ENCODE assay signal across 19 mouse cellular contexts in the genomic region with DNA sequence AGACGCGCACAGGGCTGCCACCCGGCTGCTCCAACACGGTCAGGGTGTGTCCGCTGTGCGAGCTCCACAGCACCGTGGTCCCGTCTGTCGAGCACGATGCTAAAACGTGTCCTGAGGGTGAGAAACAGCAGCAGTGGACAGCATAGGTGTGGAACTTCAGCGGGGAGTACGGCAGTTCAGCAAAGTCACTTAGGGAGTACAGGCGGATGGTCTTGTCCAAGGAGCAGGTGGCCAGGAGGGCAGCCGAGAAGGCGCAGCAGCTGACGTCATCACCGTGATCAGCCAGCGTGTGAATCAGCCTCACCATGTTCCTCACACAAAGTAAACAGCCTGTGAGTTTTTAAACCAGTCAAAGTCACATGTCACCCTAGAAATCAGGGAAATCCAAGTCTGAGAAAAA. TPM values are rescaled to one million over a fixed set of nuclear protein-coding genes. Genes with fewer than 3 reads are reported as not detected.
DNase-seq lines count a peak whose midpoint lies in the region; ATAC-seq and TF ChIP-seq lines count a peak whose summit lies in the region.
"Had no signal": no experiment of that assay in that cellular context is flagged by ENCODE, and none has a peak within 500 bp of the region (broad histone marks: within the 10 kb centered on the region; RNA-seq: fewer than 3 reads in every experiment).

No protein-coding gene starts in this region.

- no peaks in the 10 kb centered on the region for H3K27me3 ChIP-seq in heart, embryonic 12.5 days (replicated peaks)
- no peaks in the 10 kb centered on the region for H3K27me3 ChIP-seq in ES-Bruce4 (ENCODE audit: control insufficient read depth, insufficient read depth, low read length, poor library complexity, severe bottlenecking)
- H3K27me3 ChIP-seq in myocyte (ENCODE audit: control insufficient read depth, insufficient read depth, insufficient read length), result no peaks in the 10 kb centered on the region
- no peaks in the 10 kb centered on the region for H3K27me3 ChIP-seq in forebrain, embryonic 14.5 days (replicated peaks; ENCODE audit: control insufficient read depth, insufficient read depth, low read length)
- H3K27me3 ChIP-seq: hindbrain, embryonic 13.5 days; lung, embryonic 15.5 days had no signal

- H3K4me1 ChIP-seq in heart, embryonic 12.5 days (replicated peaks), result peaks cover 14% of the 10 kb centered on the region
- H3K4me1 ChIP-seq in ES-Bruce4 (ENCODE audit: control insufficient read depth, insufficient read depth, low read length), result no peaks in the 10 kb centered on the region
- no peaks in the 10 kb centered on the region; the same call in 1 of the 2 replicates for H3K4me1 ChIP-seq in forebrain, embryonic 14.5 days (ENCODE audit: control insufficient read depth, insufficient read depth, low read length)

- ATAC-seq in heart, embryonic 12.5 days (ENCODE audit: insufficient number of reproducible peaks, low FRiP score), result no peak
- no peak for ATAC-seq in forebrain, embryonic 14.5 days
- ATAC-seq: forebrain, postnatal 0 days had no signal

- no peak overlapping the region for H3ac ChIP-seq in myocyte (ENCODE audit: control insufficient read depth, insufficient read length)

- H3K9me3 ChIP-seq in heart, embryonic 12.5 days (replicated peaks), result peaks cover 16% of the 10 kb centered on the region; the same call in 1 of the 2 replicates
- no peaks in the 10 kb centered on the region for H3K9me3 ChIP-seq in ES-Bruce4 (replicated peaks; ENCODE audit: control insufficient read depth, insufficient read depth, low read length, poor library complexity, severe bottlenecking)
- H3K9me3 ChIP-seq in forebrain, embryonic 14.5 days (replicated peaks; ENCODE audit: control insufficient read depth, low read length), result no peaks in the 10 kb centered on the region
- H3K9me3 ChIP-seq: lung, embryonic 15.5 days had no signal

- no peak for DNase-seq in heart, adult 8-10 months (ENCODE audit: low spot score)
- peak; percentile 6 for DNase-seq in fibroblast of lung, adult 2 months (ENCODE audit: low read depth)
- no peak for DNase-seq in forebrain, embryonic 14.5 days (ENCODE audit: low spot score)
- no peak for DNase-seq in adipocyte (ENCODE audit: low spot score)
- no peak for DNase-seq in layer of hippocampus, adult 9-11 months
- DNase-seq: adrenal gland, postnatal 14 days; cerebellum, adult 9-11 months; forebrain, postnatal 0 days; gastrocnemius, adult 2 months; heart, adult 18-20 months; layer of hippocampus, postnatal 36 days; left cerebral cortex, postnatal 4 days; thymus, adult 2 months had no signal

- no peaks in the 10 kb centered on the region for H3K79me2 ChIP-seq in myocyte (ENCODE audit: control insufficient read depth, insufficient read depth)

- TF ChIP-seq POLR2A in ES-Bruce4 (IDR thresholded peaks at IDR 0.05; ENCODE audit: insufficient read depth, low read length) (no peak), myocyte (IDR thresholded peaks at IDR 0.05; ENCODE audit: insufficient read length, low read depth) (no peak)

- H3K36me3 ChIP-seq in heart, embryonic 12.5 days, result peaks cover 40% of the 10 kb centered on the region
- H3K36me3 ChIP-seq in ES-Bruce4 (ENCODE audit: control insufficient read depth, insufficient read depth, low read length, poor library complexity, severe bottlenecking), result no peaks in the 10 kb centered on the region
- H3K36me3 ChIP-seq in myocyte (ENCODE audit: control insufficient read depth, insufficient read depth), result no peaks in the 10 kb centered on the region
- no peaks in the 10 kb centered on the region for H3K36me3 ChIP-seq in forebrain, embryonic 14.5 days (ENCODE audit: control insufficient read depth, insufficient read depth, low read length)
- H3K36me3 ChIP-seq: hindbrain, embryonic 13.5 days had no signal

- no peak overlapping the region for H3K27ac ChIP-seq in heart, embryonic 12.5 days (ENCODE audit: poor library complexity, severe bottlenecking)
- no peak overlapping the region for H3K27ac ChIP-seq in ES-Bruce4 (ENCODE audit: insufficient read depth, low read length)
- H3K27ac ChIP-seq in forebrain, embryonic 14.5 days (ENCODE audit: low read depth, low read length), result no peak overlapping the region
- H3K27ac ChIP-seq: gastrocnemius, adult 2 months; hindbrain, embryonic 13.5 days; lung, embryonic 15.5 days had no signal

- no peak for TF ChIP-seq CTCF in ES-Bruce4 (IDR thresholded peaks at IDR 0.05; ENCODE audit: low read depth, low read length)

- WGBS in heart, embryonic 12.5 days, result 67% methylated on average over 19 of the region's 19 CpGs
- WGBS in forebrain, embryonic 14.5 days, result 83% methylated on average over 19 of the region's 19 CpGs

- H3K4me3 ChIP-seq in heart, embryonic 12.5 days, result no peak overlapping the region
- H3K4me3 ChIP-seq in ES-Bruce4 (ENCODE audit: low read depth, low read length) (peak overlapping the region; percentile 67), myocyte (no peak overlapping the region)
- H3K4me3 ChIP-seq in forebrain, embryonic 14.5 days (ENCODE audit: low read depth, low read length), result no peak overlapping the region
- H3K4me3 ChIP-seq: gastrocnemius, adult 2 months; hindbrain, embryonic 13.5 days; lung, embryonic 15.5 days had no signal

- TF ChIP-seq EP300 in ES-Bruce4 (IDR thresholded peaks at IDR 0.05; ENCODE audit: insufficient read depth, low read depth, low read length), result 0 out of 2 replicates have a peak, but pooled peaks have one; percentile 39

- 0 out of 2 replicates have a peak overlapping the region, but pooled peaks have one; percentile 9 for H3K4me2 ChIP-seq in heart, embryonic 12.5 days
- no peak overlapping the region for H3K4me2 ChIP-seq in myocyte (ENCODE audit: low read depth)
- no peak overlapping the region for H3K4me2 ChIP-seq in forebrain, embryonic 14.5 days (ENCODE audit: low read length)
- H3K4me2 ChIP-seq: hindbrain, embryonic 13.5 days; liver, embryonic 11.5 days; lung, embryonic 15.5 days had no signal

- H3K9ac ChIP-seq in heart, embryonic 12.5 days, result no peak overlapping the region; the same call in 1 of the 2 replicates
- H3K9ac ChIP-seq in ES-Bruce4 (ENCODE audit: low read depth, poor library complexity, severe bottlenecking), result 0 out of 2 replicates have a peak overlapping the region, but pooled peaks have one; percentile 4
- H3K9ac ChIP-seq in forebrain, embryonic 14.5 days (ENCODE audit: low read length), result no peak overlapping the region
- H3K9ac ChIP-seq: forebrain, postnatal 0 days; hindbrain, embryonic 13.5 days; lung, embryonic 15.5 days had no signal

TF ChIP-seq in myocyte, 11 proteins besides CTCF, POLR2A, EP300 and RAD21:
- TF ChIP-seq REST (IDR thresholded peaks at IDR 0.05; ENCODE audit: insufficient read depth, insufficient read length), result no peak
- peak in 2 of 3 experiments; percentile 8 to 28 for TF ChIP-seq MYOD1 (IDR thresholded peaks at IDR 0.05; ENCODE audit: control insufficient read depth in 1 of 3, insufficient read length in 2 of 3, low read depth in 2 of 3)

RNA-seq across cellular contexts. Expression of gene Wdsub1, which starts 4.2 kb away (rescaled TPM):
- 46.7 and 47.8 TPM in 2 replicates for polyA plus RNA-seq in heart, embryonic 12.5 days (2016; fragmentation: Nextera tagmentation; extraction: Ambion mirVana)
- total RNA-seq in heart, adult 8-10 months (2022), result 10 to 100 TPM; 20.4 to 25.5 (median 23.9) TPM
- 15.1 and 23.5 TPM in 2 replicates for polyA plus RNA-seq in ES-Bruce4 (2011; ENCODE audit: insufficient read depth, insufficient read length, low read depth, missing spikeins)
- 31.1 TPM for polyA plus RNA-seq in myocyte (2012; fragmentation: generic; extraction: Trizol)
- 8.4 and 10.5 TPM in 2 replicates for polyA plus RNA-seq in forebrain, embryonic 14.5 days (2014; fragmentation: Nextera tagmentation; extraction: Ambion mirVana)
